Mouse (Mus musculus) thymus, adult 2 months (tissue): ENCODE data around the gene Kcnk3.

Experiments
- CTCF ChIP-seq: fragments of 200-500 bp; IDR thresholded peaks from 2 replicates; pipeline ENCODE4 v1.5.1; 2012; ENCODE audit warnings: mild to moderate bottlenecking, control low read depth, low read length, moderate library complexity, borderline replicate concordance; ENCODE audit not compliant: control insufficient read depth, poor library complexity, insufficient read depth; ENCODE audit errors: extremely low read depth
- POLR2A ChIP-seq: fragments of 200-500 bp; IDR thresholded peaks from 2 replicates; pipeline ENCODE4 v1.6.1; 2012; ENCODE audit warnings: mild to moderate bottlenecking, low read length, control low read depth, moderate library complexity; ENCODE audit not compliant: control insufficient read depth, poor library complexity, insufficient read depth; ENCODE audit errors: extremely low read depth

GRCm38 (mm10) chr5:30674001-30674400, 86.0 kb downstream of the Kcnk3 start:
- no peak for TF ChIP-seq CTCF
- no peak for TF ChIP-seq POLR2A
